Mouse (Mus musculus) brain, embryonic 14.5 days (tissue): ENCODE measurements at regions not wholly inside any gene's neighbourhood (a gene's known extent, or its start where the extent isn't known, plus 50 kb on each side); places are given as distances from the start of the nearest gene placed in this dataset.

Source experiments
- DNase-seq: peaks from one replicate; pipeline ENCODE4 v3.0.0-alpha.2; 2011; ENCODE audit warnings: low read depth
- CTCF ChIP-seq: fragments of 200-500 bp; IDR thresholded peaks from 2 replicates; pipeline ENCODE4 v1.5.1; 2012; ENCODE audit warnings: inconsistent platforms, mild to moderate bottlenecking, moderate library complexity, borderline replicate concordance; ENCODE audit not compliant: insufficient read depth, insufficient read length; ENCODE audit errors: extremely low read depth
- POLR2A ChIP-seq: fragments of 200-500 bp; IDR thresholded peaks from 2 replicates; pipeline ENCODE4 v1.6.1; 2012; ENCODE audit warnings: mild to moderate bottlenecking, inconsistent platforms, borderline replicate concordance; ENCODE audit not compliant: poor library complexity, insufficient read depth, insufficient read length, severe bottlenecking; ENCODE audit errors: extremely low read depth

GRCm38 (mm10) chr3:71590840-71591239 lies 1376.8 kb downstream of the Sis start:
- no peak for TF ChIP-seq POLR2A
- TF ChIP-seq CTCF = no peak
- peak; percentile 85 for DNase-seq

DNA sequence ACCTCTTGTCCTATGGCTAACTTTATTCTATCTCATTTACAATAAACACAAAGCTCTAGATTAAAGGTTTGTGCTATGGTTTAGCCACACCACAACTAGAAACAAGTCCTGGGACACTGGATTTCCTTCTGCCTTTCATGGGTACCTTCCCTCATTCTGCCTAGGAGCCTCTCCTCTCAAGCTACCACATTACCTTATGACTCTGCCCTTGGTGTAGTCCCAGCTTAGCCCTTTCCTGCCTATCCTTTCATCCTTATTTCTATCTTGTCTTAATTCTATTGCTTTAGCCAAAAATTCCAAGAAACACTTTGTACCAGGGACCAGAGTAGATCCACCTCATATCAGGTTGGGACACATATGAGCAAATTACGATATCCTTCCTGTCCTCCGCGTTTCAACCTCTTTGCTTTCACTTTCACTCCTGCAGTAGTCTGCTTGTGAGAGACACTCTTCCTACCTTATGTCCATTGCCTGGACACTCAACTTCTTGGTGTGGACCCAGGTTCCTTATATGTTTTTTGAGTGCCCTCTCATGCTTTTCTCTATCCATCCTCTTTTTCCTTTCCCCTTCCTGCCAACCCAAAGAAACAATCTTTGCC lies 1403.7 kb downstream of the Sis start:
- TF ChIP-seq POLR2A (no peak), CTCF (no peak)
- DNase-seq = no peak

- TF ChIP-seq POLR2A (no peak), CTCF (no peak)
- DNase-seq = peak; percentile 80
Observed at GRCm38 (mm10) chr3:71562901-71563300, 1404.8 kb downstream of the Sis start.

GRCm38 (mm10) chr3:71545821-71546220 lies 1421.8 kb downstream of the Sis start:
- DNase-seq = no peak
- TF ChIP-seq CTCF (no peak), POLR2A (no peak)

GRCm38 (mm10) chr3:71512860-71513259 lies 1454.8 kb downstream of the Sis start:
- no peak for TF ChIP-seq POLR2A
- no peak for TF ChIP-seq CTCF
- DNase-seq = peak; percentile 42
